Mouse (Mus musculus) gonadal fat pad, adult 2 months (tissue): ENCODE results near the gene Ushbp1. TPM values are rescaled to one million over a fixed set of nuclear protein-coding genes. Genes with fewer than 3 reads are reported as not detected.
"Not testable (repeated sequence)": the region's sequence is repeated elsewhere in the genome, so short reads cannot be mapped to it uniquely, and the experiment has no call there.

Experiments
- DNase-seq: peaks from one replicate; pipeline ENCODE4 v3.0.0-alpha.2; 2012; ENCODE audit warnings: low read depth
- polyA plus RNA-seq: library from polyadenylated mRNA; depleted of rRNA; stranded (reverse); fragments of >200 nt; gene quantifications from 2 replicates; pipeline ENCODE4 v1.2.3, GENCODE M21; 2012; rRNA removed

Gene Ushbp1
- polyA plus RNA-seq, 1 experiment = 59.8 TPM

- no peak for DNase-seq
Measured at GRCm38 (mm10) chr8:71370711-71371235, 24.8 kb downstream of the Ushbp1 start.

GRCm38 (mm10) chr8:71369040-71369718 lies 26.4 kb downstream of the Ushbp1 start:
- DNase-seq = no peak

GRCm38 (mm10) chr8:71368366-71368765 lies 27.2 kb downstream of the Ushbp1 start:
- no peak for DNase-seq

- DNase-seq = no peak
Measured at GRCm38 (mm10) chr8:71367529-71368176, 27.9 kb downstream of the Ushbp1 start.

GRCm38 (mm10) chr8:71366771-71367528 lies 28.7 kb downstream of the Ushbp1 start, which contains the start of gene Use1:
Use1 (plus strand) TSS chr8:71366848.
- peak; percentile 86 for DNase-seq

- DNase-seq = no peak
Measured at GRCm38 (mm10) chr8:71358026-71358425, 37.6 kb downstream of the Ushbp1 start.

GRCm38 (mm10) chr8:71351520-71351919 lies 44.1 kb downstream of the Ushbp1 start:
- no peak for DNase-seq

GRCm38 (mm10) chr8:71351117-71351516 lies 44.5 kb downstream of the Ushbp1 start:
- DNase-seq = no peak

- no peak for DNase-seq
Measured at GRCm38 (mm10) chr8:71346581-71346980, 49.0 kb downstream of the Ushbp1 start.

- no peak for DNase-seq
Measured at GRCm38 (mm10) chr8:71340625-71341024, 55.0 kb downstream of the Ushbp1 start.

- DNase-seq = not testable (repeated sequence)
Measured at GRCm38 (mm10) chr8:71337834-71338233, 57.8 kb downstream of the Ushbp1 start.

Other genes starting within 250 kb of the Ushbp1 start
- gene Myo9b, start 123.1 kb downstream of the Ushbp1 start, polyA plus RNA-seq = 17.7 and 20.8 TPM in 2 replicates
- gene Haus8, start 122.9 kb downstream of the Ushbp1 start, polyA plus RNA-seq = 2.8 and 3.6 TPM in 2 replicates
- 157 and 172 TPM in 2 replicates for gene Use1, start 29.0 kb downstream of the Ushbp1 start, polyA plus RNA-seq
- 10.2 and 13.0 TPM in 2 replicates for gene Ocel1, start 24.5 kb downstream of the Ushbp1 start, polyA plus RNA-seq
- gene Nr2f6, start 13.8 kb downstream of the Ushbp1 start, polyA plus RNA-seq = 133 and 165 TPM in 2 replicates
- 107 and 126 TPM in 2 replicates for gene Babam1, start 1.1 kb upstream of the Ushbp1 start, polyA plus RNA-seq
- gene Ankle1, start 10.2 kb upstream of the Ushbp1 start, polyA plus RNA-seq = 1.8 TPM in 2 replicates
- 24.1 and 29.2 TPM in 2 replicates for gene Abhd8, start 67.9 kb upstream of the Ushbp1 start, polyA plus RNA-seq
- gene Mrpl34, start 69.2 kb upstream of the Ushbp1 start, polyA plus RNA-seq = 49.9 and 63.7 TPM in 2 replicates
- gene Dda1, start 73.4 kb upstream of the Ushbp1 start, polyA plus RNA-seq = 95.7 and 103 TPM in 2 replicates
- 18.3 and 18.9 TPM in 2 replicates for gene Ano8, start 90.2 kb upstream of the Ushbp1 start, polyA plus RNA-seq
- gene Gtpbp3, start 92.3 kb upstream of the Ushbp1 start, polyA plus RNA-seq = 19.0 and 21.4 TPM in 2 replicates
- gene Plvap, start 116.0 kb upstream of the Ushbp1 start, polyA plus RNA-seq = 91.9 and 104 TPM in 2 replicates
- gene Ccdc194, start 129.9 kb upstream of the Ushbp1 start, polyA plus RNA-seq = 0.07 TPM in 1 of 2 replicates, not detected in the other
- 123 and 139 TPM in 2 replicates for gene Bst2, start 141.7 kb upstream of the Ushbp1 start, polyA plus RNA-seq
- gene Mvb12a, start 147.1 kb upstream of the Ushbp1 start, polyA plus RNA-seq = 144 and 146 TPM in 2 replicates
- 3.4 and 4.1 TPM in 2 replicates for gene Tmem221, start 163.1 kb upstream of the Ushbp1 start, polyA plus RNA-seq
- gene Nxnl1, start 170.8 kb upstream of the Ushbp1 start, polyA plus RNA-seq = 0.41 and 0.53 TPM in 2 replicates
- gene Slc27a1, start 173.1 kb upstream of the Ushbp1 start, polyA plus RNA-seq = 227 and 307 TPM in 2 replicates
- gene Pgls, start 196.4 kb upstream of the Ushbp1 start, polyA plus RNA-seq = 111 and 134 TPM in 2 replicates
- 2.1 and 2.2 TPM in 2 replicates for gene Fam129c, start 201.8 kb upstream of the Ushbp1 start, polyA plus RNA-seq
- 140 and 155 TPM in 2 replicates for gene Colgalt1, start 215.2 kb upstream of the Ushbp1 start, polyA plus RNA-seq